ENCODE assay signal across 23 mouse cellular contexts in the genomic region with DNA sequence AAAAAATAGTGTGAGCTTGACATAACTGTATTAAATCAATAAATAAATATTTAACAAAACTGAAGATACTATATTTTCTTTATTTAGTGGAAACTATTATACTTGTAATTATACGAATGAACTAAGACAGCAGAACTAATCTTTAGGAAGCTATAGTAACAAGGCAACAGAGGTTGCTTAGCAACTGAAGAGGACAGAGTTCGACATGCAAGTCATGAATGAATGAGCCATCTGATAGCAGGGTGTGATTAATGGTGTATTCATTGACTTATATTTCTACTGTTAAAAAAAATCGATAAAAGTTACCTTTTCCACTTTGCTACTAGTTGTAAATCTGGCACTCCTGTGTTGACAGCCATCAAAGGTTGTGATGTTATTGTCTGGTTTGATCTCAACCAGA.
DNase-seq lines count a peak whose midpoint lies in the region; ATAC-seq and TF ChIP-seq lines count a peak whose summit lies in the region.
"Had no signal": no experiment of that assay in that cellular context is flagged by ENCODE, and none has a peak within 500 bp of the region (broad histone marks: within the 10 kb centered on the region; RNA-seq: fewer than 3 reads in every experiment).

No protein-coding gene starts in this region.

- H3K36me3 ChIP-seq in hindbrain, embryonic 16.5 days (ENCODE audit: control insufficient read depth, insufficient read depth, low read length), result no peaks in the 10 kb centered on the region
- no peaks in the 10 kb centered on the region for H3K36me3 ChIP-seq in hindbrain, postnatal 0 days (ENCODE audit: insufficient read depth, low read length)
- no peaks in the 10 kb centered on the region for H3K36me3 ChIP-seq in midbrain, postnatal 0 days (ENCODE audit: insufficient read depth, low read length)
- H3K36me3 ChIP-seq: embryonic facial prominence, embryonic 15.5 days; forebrain, embryonic 10.5 days; G1E; heart, embryonic 12.5 days; hindbrain, embryonic 10.5 days had no signal

- DNase-seq in embryo, embryonic 10 days (ENCODE audit: low spot score), result peak; percentile 4
- DNase-seq in embryo, embryonic 9.5 days (ENCODE audit: extremely low spot score), result no peak
- no peak for DNase-seq in hindbrain, postnatal 0 days (ENCODE audit: low spot score)
- peak; percentile 4 for DNase-seq in retina, embryonic 14.5 days (ENCODE audit: low spot score)
- no peak for DNase-seq in retina, postnatal 1 day
- DNase-seq in midbrain, postnatal 0 days (ENCODE audit: low spot score), result peak; percentile 5
- DNase-seq in spleen, postnatal 10 days (ENCODE audit: low spot score in 2 of 2), result no peak
- DNase-seq: adrenal gland, adult 8-10 months; adrenal gland, postnatal 36 days; B cell, adult 2 months; cerebellum, adult 11 months; cerebellum, adult 8-10 months; cerebellum, postnatal 14 days; gastrocnemius, postnatal 14 days had no signal

- WGBS in hindbrain, embryonic 16.5 days, result 21% methylated on average over 3 of the region's 3 CpGs
- WGBS in hindbrain, postnatal 0 days, result 19% methylated on average over 3 of the region's 3 CpGs
- 19% methylated on average over 3 of the region's 3 CpGs for WGBS in midbrain, postnatal 0 days

- H3K4me1 ChIP-seq in hindbrain, embryonic 16.5 days (ENCODE audit: control insufficient read depth, insufficient read depth, low read depth, low read length), result no peaks in the 10 kb centered on the region
- no peaks in the 10 kb centered on the region for H3K4me1 ChIP-seq in hindbrain, postnatal 0 days (ENCODE audit: insufficient read depth, low read length)
- H3K4me1 ChIP-seq in midbrain, postnatal 0 days (ENCODE audit: insufficient read depth, low read length), result no peaks in the 10 kb centered on the region
- H3K4me1 ChIP-seq: embryonic facial prominence, embryonic 15.5 days; forebrain, embryonic 10.5 days; heart, embryonic 12.5 days; hindbrain, embryonic 10.5 days had no signal

- H3K27me3 ChIP-seq in hindbrain, embryonic 16.5 days (replicated peaks; ENCODE audit: control insufficient read depth, insufficient read depth, low read length), result no peaks in the 10 kb centered on the region
- no peaks in the 10 kb centered on the region for H3K27me3 ChIP-seq in hindbrain, postnatal 0 days (ENCODE audit: insufficient read depth, low read length)
- no peaks in the 10 kb centered on the region for H3K27me3 ChIP-seq in midbrain, postnatal 0 days (ENCODE audit: insufficient read depth, low read length)
- H3K27me3 ChIP-seq: embryonic facial prominence, embryonic 15.5 days; heart, embryonic 12.5 days had no signal

- no peaks in the 10 kb centered on the region for H3K9me3 ChIP-seq in hindbrain, embryonic 16.5 days (ENCODE audit: control insufficient read depth, low read length)
- H3K9me3 ChIP-seq in hindbrain, postnatal 0 days (ENCODE audit: low read length), result no peaks in the 10 kb centered on the region
- H3K9me3 ChIP-seq in midbrain, postnatal 0 days (ENCODE audit: low read length), result no peaks in the 10 kb centered on the region
- H3K9me3 ChIP-seq: embryonic facial prominence, embryonic 15.5 days; forebrain, embryonic 10.5 days; heart, embryonic 12.5 days; hindbrain, embryonic 10.5 days had no signal

- no peak for TF ChIP-seq CTCF in hindbrain, postnatal 0 days (IDR thresholded peaks at IDR 0.05; ENCODE audit: low read depth)
- no peak for TF ChIP-seq CTCF in midbrain, postnatal 0 days (IDR thresholded peaks at IDR 0.05)

- ATAC-seq in hindbrain, embryonic 16.5 days, result peak; percentile 56; the same call in 1 of the 2 replicates
- no peak for ATAC-seq in hindbrain, postnatal 0 days
- ATAC-seq in midbrain, postnatal 0 days (ENCODE audit: low FRiP score), result 0 out of 2 replicates have a peak, but pooled peaks have one; percentile 31
- ATAC-seq: CD4-positive, CD25-positive, alpha-beta regulatory T cell, adult 4 months; forebrain, embryonic 14.5 days had no signal

- H3K4me3 ChIP-seq in hindbrain, embryonic 16.5 days (ENCODE audit: low read length), result no peak overlapping the region
- no peak overlapping the region for H3K4me3 ChIP-seq in hindbrain, postnatal 0 days (ENCODE audit: low read length)
- H3K4me3 ChIP-seq in midbrain, postnatal 0 days (ENCODE audit: low read depth, low read length), result no peak overlapping the region
- H3K4me3 ChIP-seq: embryonic facial prominence, embryonic 15.5 days; erythroblast, embryonic 14.5 days; forebrain, embryonic 10.5 days; heart, embryonic 12.5 days; hindbrain, embryonic 10.5 days had no signal

- no peak overlapping the region for H3K27ac ChIP-seq in hindbrain, embryonic 16.5 days (ENCODE audit: low read depth, low read length)
- no peak overlapping the region for H3K27ac ChIP-seq in hindbrain, postnatal 0 days
- H3K27ac ChIP-seq in midbrain, postnatal 0 days (ENCODE audit: low read depth, low read length), result no peak overlapping the region
- H3K27ac ChIP-seq: embryonic facial prominence, embryonic 15.5 days; forebrain, embryonic 10.5 days; hindbrain, embryonic 10.5 days had no signal

- H3K4me2 ChIP-seq in hindbrain, embryonic 16.5 days (ENCODE audit: low read length), result no peak overlapping the region
- no peak overlapping the region for H3K4me2 ChIP-seq in hindbrain, postnatal 0 days (ENCODE audit: low read depth, low read length)
- no peak overlapping the region for H3K4me2 ChIP-seq in midbrain, postnatal 0 days (ENCODE audit: low read depth, low read length, poor library complexity, severe bottlenecking)
- H3K4me2 ChIP-seq: embryonic facial prominence, embryonic 15.5 days; heart, embryonic 12.5 days had no signal

- H3K9ac ChIP-seq in hindbrain, embryonic 16.5 days (ENCODE audit: low read depth, low read length), result no peak overlapping the region
- H3K9ac ChIP-seq in hindbrain, postnatal 0 days (replicated peaks; ENCODE audit: low read length), result no peak overlapping the region
- H3K9ac ChIP-seq in midbrain, postnatal 0 days (replicated peaks; ENCODE audit: low read length, poor library complexity, severe bottlenecking), result no peak overlapping the region
- H3K9ac ChIP-seq: embryonic facial prominence, embryonic 15.5 days; heart, embryonic 12.5 days had no signal

Comparison
In these comparisons a context has a peak if more than half of its experiments do, and no peak if none do; other contexts are left out.
1. DNase-seq: peak in embryo, embryonic 10 days (single experiment), retina, embryonic 14.5 days (single experiment) and midbrain, postnatal 0 days (single experiment); none in embryo, embryonic 9.5 days (single experiment), hindbrain, postnatal 0 days (single experiment), retina, postnatal 1 day (single experiment) and spleen, postnatal 10 days (0 of 2).